Mouse (Mus musculus) ES-E14 (cell line): ENCODE data around the gene H2-Oa. TPM values are rescaled to one million over a fixed set of nuclear protein-coding genes. Genes with fewer than 3 reads are reported as not detected.

ENCODE experiments used
- DNase-seq: peaks from one replicate; pipeline ENCODE4 v3.0.0-alpha.2; 2013; ENCODE audit warnings: low read depth, low spot score
- H3K27ac ChIP-seq: 2 replicates; pipeline ENCODE4 v1.5.1; 2012; ENCODE audit warnings: low read depth, mild to moderate bottlenecking, low read length, moderate library complexity, mixed read lengths; ENCODE audit not compliant: poor library complexity, insufficient read depth, severe bottlenecking
- H3K36me3 ChIP-seq: 2 replicates; pipeline ENCODE4 v1.6.1; 2012; ENCODE audit warnings: mild to moderate bottlenecking, low read length, moderate library complexity, mixed read lengths; ENCODE audit not compliant: control insufficient read depth, poor library complexity, insufficient read depth, severe bottlenecking
- H3K4me1 ChIP-seq, 2 experiments: fragments of 150-350 bp in 1 of 2; sonication (generic) in 1 of 2; 2 replicates each; pipeline ENCODE4 v1.6.1; 2012; ENCODE audit warnings: low read length in 2 of 2, mild to moderate bottlenecking in 1 of 2, mixed read lengths in 1 of 2; ENCODE audit not compliant: control insufficient read depth in 2 of 2, insufficient read depth in 2 of 2, poor library complexity in 1 of 2
- H3K4me3 ChIP-seq, 2 experiments: fragments of 150-350 bp in 1 of 2; sonication (generic) in 1 of 2; 2 replicates each; pipeline ENCODE4 v1.5.1; 2012; ENCODE audit warnings: low read length in 2 of 2, low read depth in 1 of 2, mild to moderate bottlenecking in 1 of 2, mixed read lengths in 1 of 2; ENCODE audit not compliant: insufficient read depth in 1 of 2, poor library complexity in 1 of 2, severe bottlenecking in 1 of 2
- H3K9ac ChIP-seq: 2 replicates; pipeline ENCODE4 v1.6.1; 2012; ENCODE audit warnings: low read depth, mild to moderate bottlenecking, low read length, mixed read lengths; ENCODE audit not compliant: poor library complexity, insufficient read depth, severe bottlenecking
- H3K9me3 ChIP-seq: fragments of 150-350 bp; sonication (generic); 2 replicates; pipeline ENCODE4 v1.6.1; 2012; ENCODE audit warnings: low read depth, mild to moderate bottlenecking, low read length; ENCODE audit not compliant: control insufficient read depth, insufficient read depth
- CHD2 ChIP-seq: IDR thresholded peaks from 2 replicates; pipeline ENCODE4 v1.6.1; 2014; ENCODE audit warnings: mild to moderate bottlenecking, low read depth, low read length, inconsistent platforms
- HCFC1 ChIP-seq: IDR thresholded peaks from 2 replicates; pipeline ENCODE4 v1.6.1; 2012; ENCODE audit warnings: low read length, inconsistent platforms, borderline replicate concordance; ENCODE audit not compliant: insufficient read depth
- MAFK ChIP-seq: IDR thresholded peaks from 2 replicates; pipeline ENCODE4 v1.6.1; 2014; ENCODE audit warnings: mild to moderate bottlenecking, low read depth, low read length, inconsistent platforms; ENCODE audit not compliant: insufficient read depth
- ZC3H11A ChIP-seq: IDR thresholded peaks from 2 replicates; pipeline ENCODE4 v1.6.1; 2012; ENCODE audit warnings: low read depth, mild to moderate bottlenecking, inconsistent platforms, low read length, borderline replicate concordance
- ZNF384 ChIP-seq: IDR thresholded peaks from 2 replicates; pipeline ENCODE4 v1.6.1; 2012; ENCODE audit warnings: low read depth, low read length, inconsistent platforms
- in situ Hi-C, 2 experiments: fragments of 600-800 bp; cut with MboI; formaldehyde crosslinking; loops; one replicate each; pipeline ENCODE4 v1.15.1; 2025; ENCODE audit warnings: low sequenced_read_pairs in 2 of 2, inconsistent platforms in 1 of 2; ENCODE audit not compliant: unreplicated experiment in 2 of 2
- total RNA-seq: library from RNA; depleted of rRNA; stranded (reverse); fragments of 300-350 nt; gene quantifications from 2 replicates; pipeline ENCODE4 v1.2.3, GENCODE M21; 2012

Gene H2-Oa
- total RNA-seq, 1 experiment: 0.54 TPM

DNA sequence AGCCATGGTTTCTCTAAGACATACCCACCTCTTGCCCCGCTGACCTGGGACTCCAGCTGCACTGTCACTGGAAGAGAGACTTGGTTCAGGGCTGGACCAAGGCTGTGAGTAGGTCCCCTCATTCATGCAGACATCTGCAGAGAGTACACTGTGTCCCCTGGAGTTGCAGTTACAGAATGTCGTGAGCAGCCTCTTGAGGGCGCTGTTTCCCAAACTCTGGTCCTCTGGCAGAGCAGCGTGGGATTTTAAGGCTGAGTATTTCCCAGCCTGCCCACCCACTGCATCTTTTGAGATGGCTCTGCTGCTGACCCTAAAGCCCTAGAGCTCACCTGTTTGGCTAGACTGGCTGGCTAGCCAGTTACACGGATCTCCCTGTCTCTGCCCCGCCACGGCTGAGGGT lies 1.2 kb upstream of the H2-Oa start:
- peaks cover 0 to 7% of the 10 kb centered on the region in 2 experiments; a peak in 2 of 4 replicates for H3K4me1 ChIP-seq
- in situ Hi-C loops: no loop called here
- H3K9ac ChIP-seq: no peak overlapping the region
- H3K36me3 ChIP-seq: no peaks in the 10 kb centered on the region
- no peak overlapping the region for H3K4me3 ChIP-seq
- no peaks in the 10 kb centered on the region for H3K9me3 ChIP-seq
- peak; percentile 65 for DNase-seq
- no peak overlapping the region for H3K27ac ChIP-seq
- no peak for TF ChIP-seq HCFC1
- no peak for TF ChIP-seq MAFK
- no peak for TF ChIP-seq ZC3H11A
- TF ChIP-seq CHD2: no peak
- TF ChIP-seq ZNF384: no peak

DNA sequence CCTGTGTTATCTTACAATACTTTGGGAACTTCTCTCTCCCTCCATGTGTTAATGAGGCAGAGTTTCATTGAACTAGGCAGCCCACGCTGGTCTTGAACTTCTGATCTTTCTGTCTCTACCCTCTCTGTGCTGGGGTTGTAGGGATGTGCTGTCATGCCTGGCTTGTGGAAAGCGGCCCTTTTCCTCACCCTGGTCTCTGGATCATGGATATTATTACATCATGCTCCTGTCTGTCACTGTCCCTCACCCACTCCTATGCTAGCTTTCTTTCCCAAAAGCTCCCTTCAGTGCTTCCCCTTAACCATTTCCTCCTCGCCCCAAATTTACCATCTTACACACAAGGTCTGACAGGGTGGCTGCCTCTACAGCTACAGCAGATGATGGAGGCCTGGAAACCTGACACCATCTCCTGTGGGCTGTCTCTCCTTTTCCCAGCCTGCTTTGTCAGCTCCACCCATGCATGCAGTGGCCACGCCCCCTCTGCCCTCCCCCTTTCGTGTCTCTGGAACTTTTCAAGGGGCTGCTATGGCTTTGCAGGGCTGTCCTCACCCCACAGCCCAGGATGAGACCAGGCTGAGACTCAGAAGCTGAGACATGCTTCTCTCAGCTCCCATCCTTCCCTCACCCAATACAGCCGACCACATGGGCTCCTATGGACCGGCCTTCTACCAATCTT lies 1.2 kb downstream of the H2-Oa start:
- Histone ChIP-seq H3K4me1 (no peaks in the 10 kb centered on the region; a peak in 2 of 4 replicates), H3K9me3 (no peaks in the 10 kb centered on the region), H3K9ac (no peak overlapping the region), H3K27ac (no peak overlapping the region), H3K36me3 (no peaks in the 10 kb centered on the region), H3K4me3 (no peak overlapping the region)
- in situ Hi-C loops: no loop called here
- DNase-seq: no peak
- TF ChIP-seq ZNF384 (no peak), ZC3H11A (no peak), CHD2 (no peak), HCFC1 (no peak), MAFK (no peak)

DNA sequence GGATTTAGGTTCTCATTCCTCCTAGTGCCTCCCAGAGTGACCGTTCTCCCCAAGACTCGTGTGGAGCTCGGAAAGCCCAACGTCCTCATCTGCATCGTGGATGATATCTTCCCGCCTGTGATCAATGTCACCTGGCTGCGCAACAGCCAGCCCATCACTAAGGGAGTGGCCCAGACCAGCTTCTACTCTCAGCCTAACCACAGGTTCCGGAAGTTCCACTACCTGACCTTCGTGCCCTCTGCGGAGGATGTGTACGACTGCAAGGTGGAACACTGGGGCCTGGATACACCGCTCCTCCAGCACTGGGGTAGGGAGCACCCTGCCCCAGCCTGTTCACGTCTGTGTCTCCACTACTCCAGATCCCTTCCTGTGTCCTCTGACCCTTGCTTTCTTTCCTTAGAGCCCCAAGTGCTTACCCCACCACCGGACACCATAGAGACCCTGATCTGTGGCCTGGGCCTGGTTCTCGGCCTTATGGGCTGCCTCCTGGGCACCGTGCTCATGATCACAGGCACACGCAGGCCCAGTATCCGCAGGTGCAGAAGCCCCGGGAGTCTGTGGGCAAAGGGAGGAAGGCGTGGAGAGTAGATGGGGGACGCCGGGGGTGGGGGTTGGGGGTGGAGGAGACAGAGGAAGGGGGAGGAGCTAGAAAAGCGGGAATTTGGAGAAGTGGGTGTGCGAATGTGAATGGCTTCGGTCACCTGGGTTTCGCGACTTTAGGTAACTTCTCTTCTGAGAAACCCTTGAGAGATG lies 2.3 kb downstream of the H2-Oa start:
- no peak overlapping the region for H3K9ac ChIP-seq
- no peak overlapping the region for H3K27ac ChIP-seq
- no peaks in the 10 kb centered on the region for H3K9me3 ChIP-seq
- TF ChIP-seq ZNF384 (no peak), HCFC1 (no peak), ZC3H11A (no peak), CHD2 (no peak), MAFK (no peak)
- no peak for DNase-seq
- H3K4me3 ChIP-seq: no peak overlapping the region
- no peaks in the 10 kb centered on the region for H3K36me3 ChIP-seq
- in situ Hi-C loops: no loop called here
- H3K4me1 ChIP-seq: no peaks in the 10 kb centered on the region; a peak in 2 of 4 replicates

DNA sequence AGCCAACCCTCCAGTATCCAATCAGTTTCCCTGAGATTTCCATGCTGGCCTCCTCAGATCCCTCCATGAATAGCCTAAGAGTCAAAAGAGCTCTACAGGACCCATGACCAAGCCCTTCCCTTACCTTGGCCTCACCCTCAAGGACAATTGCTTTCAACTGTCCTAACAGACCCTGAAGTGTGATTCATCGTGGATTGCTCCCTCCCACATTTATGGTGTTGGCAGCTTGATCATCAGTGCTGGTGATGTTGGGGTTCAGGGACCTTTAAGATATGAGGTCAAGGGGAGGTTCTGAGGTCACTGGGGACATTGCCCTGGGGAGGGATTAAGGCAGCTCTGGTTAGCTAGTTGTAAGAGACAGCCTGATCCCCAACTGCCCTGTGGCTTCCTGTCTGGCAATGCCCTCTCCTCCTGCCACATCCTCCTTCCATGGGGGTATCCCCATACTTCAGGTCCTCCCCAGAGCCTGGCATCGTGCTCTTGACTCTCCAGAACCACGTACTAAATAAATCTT lies 4.4 kb downstream of the H2-Oa start:
- no peaks in the 10 kb centered on the region; a peak in 2 of 4 replicates for H3K4me1 ChIP-seq
- no peaks in the 10 kb centered on the region for H3K9me3 ChIP-seq
- no peaks in the 10 kb centered on the region for H3K36me3 ChIP-seq
- no peak overlapping the region for H3K4me3 ChIP-seq
- TF ChIP-seq ZNF384: no peak
- H3K27ac ChIP-seq: no peak overlapping the region
- in situ Hi-C loops: no loop called here
- DNase-seq: no peak
- no peak overlapping the region for H3K9ac ChIP-seq
